Mouse (Mus musculus): ENCODE results near the gene Olfr523. TPM values are rescaled to one million over a fixed set of nuclear protein-coding genes. Genes with fewer than 3 reads are reported as not detected.

Gene Olfr523
- polyA plus RNA-seq, 1 experiment from 2014 or later: not detected

- H3K27me3 ChIP-seq (ENCODE audit: control insufficient read depth, insufficient read depth, low read length): peaks cover 50% of the 10 kb centered on the region
- WGBS: 18% methylated on average over 4 of the region's 4 CpGs
Observed at GRCm38 (mm10) chr7:140153829-140154217, 19.2 kb upstream of the Olfr523 start.

GRCm38 (mm10) chr7:140154218-140154927, 18.6 kb upstream of the Olfr523 start, which contains the start of gene Sprn:
Sprn (minus strand) TSS chr7:140154877.
- Histone ChIP-seq H3K36me3 (ENCODE audit: control insufficient read depth, insufficient read depth, low read length) (peaks cover 8% of the 10 kb centered on the region), H3K27ac (replicated peaks in 1 of 2; ENCODE audit: control insufficient read depth in 1 of 2, insufficient read depth in 1 of 2, low read depth in 2 of 2, low read length in 2 of 2) (no peak within 1 kb of the TSS), H3K9ac (ENCODE audit: low read length) (no peak within 1 kb of the TSS), H3K9me3 (ENCODE audit: control insufficient read depth, low read length) (no peaks in the 10 kb centered on the region), H3K4me2 (ENCODE audit: low read length) (peak within 1 kb of the TSS; percentile 48), H3K27me3 (ENCODE audit: control insufficient read depth, insufficient read depth, low read length) (peaks cover 55% of the 10 kb centered on the region), H3K4me3 (ENCODE audit: control insufficient read depth in 1 of 2, insufficient read depth in 1 of 2, low read depth in 1 of 2, low read length in 2 of 2) (peak within 1 kb of the TSS in 1 of 2 experiments; percentile 28; a peak in 3 of 4 replicates), H3K4me1 (ENCODE audit: control insufficient read depth in 2 of 2, insufficient read depth in 2 of 2, low read length in 2 of 2) (no peaks in the 10 kb centered on the region; a peak in 1 of 4 replicates)
- no peak for ATAC-seq (ENCODE audit: insufficient number of reproducible peaks, insufficient read depth, low FRiP score, low read depth)
- 3% methylated on average over 28 of the region's 28 CpGs for WGBS

More at GRCm38 (mm10) chr7:140153829-140154217, 19.2 kb upstream of the Olfr523 start:
- Histone ChIP-seq H3K9me3 (ENCODE audit: control insufficient read depth, low read length) (no peaks in the 10 kb centered on the region), H3K36me3 (ENCODE audit: control insufficient read depth, insufficient read depth, low read length) (peaks cover 11% of the 10 kb centered on the region), H3K4me3 (ENCODE audit: control insufficient read depth in 1 of 2, insufficient read depth in 1 of 2, low read depth in 1 of 2, low read length in 2 of 2) (peak overlapping the region in 1 of 2 experiments; percentile 28; a peak in 1 of 4 replicates), H3K27ac (replicated peaks in 1 of 2; ENCODE audit: control insufficient read depth in 1 of 2, insufficient read depth in 1 of 2, low read depth in 2 of 2, low read length in 2 of 2) (no peak overlapping the region), H3K4me2 (ENCODE audit: low read length) (peak overlapping the region; percentile 57; the same call in 1 of the 2 replicates), H3K9ac (ENCODE audit: low read length) (no peak overlapping the region), H3K4me1 (ENCODE audit: control insufficient read depth in 2 of 2, insufficient read depth in 2 of 2, low read length in 2 of 2) (no peaks in the 10 kb centered on the region; a peak in 1 of 4 replicates)
- no peak for ATAC-seq (ENCODE audit: insufficient number of reproducible peaks, insufficient read depth, low FRiP score, low read depth)

- Histone ChIP-seq H3K27ac (replicated peaks in 1 of 2; ENCODE audit: control insufficient read depth in 1 of 2, insufficient read depth in 1 of 2, low read depth in 2 of 2, low read length in 2 of 2) (no peak overlapping the region), H3K36me3 (ENCODE audit: control insufficient read depth, insufficient read depth, low read length) (no peaks in the 10 kb centered on the region), H3K9me3 (ENCODE audit: control insufficient read depth, low read length) (no peaks in the 10 kb centered on the region), H3K27me3 (ENCODE audit: control insufficient read depth, insufficient read depth, low read length) (peaks cover 22% of the 10 kb centered on the region), H3K4me1 (ENCODE audit: control insufficient read depth in 2 of 2, insufficient read depth in 2 of 2, low read length in 2 of 2) (no peaks in the 10 kb centered on the region), H3K9ac (ENCODE audit: low read length) (no peak overlapping the region), H3K4me3 (ENCODE audit: control insufficient read depth in 1 of 2, insufficient read depth in 1 of 2, low read depth in 1 of 2, low read length in 2 of 2) (no peak overlapping the region), H3K4me2 (ENCODE audit: low read length) (no peak overlapping the region)
- no peak for ATAC-seq (ENCODE audit: insufficient number of reproducible peaks, insufficient read depth, low FRiP score, low read depth)
- 69% methylated on average over 3 of the region's 3 CpGs for WGBS
Observed at GRCm38 (mm10) chr7:140160363-140160762, 12.7 kb upstream of the Olfr523 start.

GRCm38 (mm10) chr7:140164664-140165063, 8.4 kb upstream of the Olfr523 start, which contains the start of gene Olfr522:
Olfr522 (minus strand) TSS chr7:140164764.
- Histone ChIP-seq H3K27ac (replicated peaks in 1 of 2; ENCODE audit: control insufficient read depth in 1 of 2, insufficient read depth in 1 of 2, low read depth in 2 of 2, low read length in 2 of 2) (no peak within 1 kb of the TSS), H3K4me2 (ENCODE audit: low read length) (no peak within 1 kb of the TSS), H3K9me3 (ENCODE audit: control insufficient read depth, low read length) (no peaks in the 10 kb centered on the region), H3K36me3 (ENCODE audit: control insufficient read depth, insufficient read depth, low read length) (no peaks in the 10 kb centered on the region), H3K27me3 (ENCODE audit: control insufficient read depth, insufficient read depth, low read length) (no peaks in the 10 kb centered on the region), H3K9ac (ENCODE audit: low read length) (no peak within 1 kb of the TSS), H3K4me1 (ENCODE audit: control insufficient read depth in 2 of 2, insufficient read depth in 2 of 2, low read length in 2 of 2) (no peaks in the 10 kb centered on the region), H3K4me3 (ENCODE audit: control insufficient read depth in 1 of 2, insufficient read depth in 1 of 2, low read depth in 1 of 2, low read length in 2 of 2) (no peak within 1 kb of the TSS)
- no peak for ATAC-seq (ENCODE audit: insufficient number of reproducible peaks, insufficient read depth, low FRiP score, low read depth)
- WGBS: 64% methylated on average over 7 of the region's 7 CpGs

GRCm38 (mm10) chr7:140167950-140168349, 5.1 kb upstream of the Olfr523 start:
- no peaks in the 10 kb centered on the region for H3K4me1 ChIP-seq (ENCODE audit: control insufficient read depth in 2 of 2, insufficient read depth in 2 of 2, low read length in 2 of 2)
- H3K4me2 ChIP-seq (ENCODE audit: low read length): no peak overlapping the region
- H3K4me3 ChIP-seq (ENCODE audit: control insufficient read depth in 1 of 2, insufficient read depth in 1 of 2, low read depth in 1 of 2, low read length in 2 of 2): no peak overlapping the region
- no peaks in the 10 kb centered on the region for H3K36me3 ChIP-seq (ENCODE audit: control insufficient read depth, insufficient read depth, low read length)
- no peaks in the 10 kb centered on the region for H3K9me3 ChIP-seq (ENCODE audit: control insufficient read depth, low read length)
- H3K27me3 ChIP-seq (ENCODE audit: control insufficient read depth, insufficient read depth, low read length): no peaks in the 10 kb centered on the region
- WGBS: 57% methylated on average over 1 of the region's 1 CpGs
- H3K27ac ChIP-seq (replicated peaks in 1 of 2; ENCODE audit: control insufficient read depth in 1 of 2, insufficient read depth in 1 of 2, low read depth in 2 of 2, low read length in 2 of 2): no peak overlapping the region
- no peak overlapping the region for H3K9ac ChIP-seq (ENCODE audit: low read length)
- no peak for ATAC-seq (ENCODE audit: insufficient number of reproducible peaks, insufficient read depth, low FRiP score, low read depth)

GRCm38 (mm10) chr7:140169386-140169785, 3.6 kb upstream of the Olfr523 start:
- Histone ChIP-seq H3K9ac (ENCODE audit: low read length) (no peak overlapping the region), H3K4me2 (ENCODE audit: low read length) (no peak overlapping the region), H3K4me1 (ENCODE audit: control insufficient read depth in 2 of 2, insufficient read depth in 2 of 2, low read length in 2 of 2) (no peaks in the 10 kb centered on the region), H3K27me3 (ENCODE audit: control insufficient read depth, insufficient read depth, low read length) (no peaks in the 10 kb centered on the region), H3K4me3 (ENCODE audit: control insufficient read depth in 1 of 2, insufficient read depth in 1 of 2, low read depth in 1 of 2, low read length in 2 of 2) (no peak overlapping the region), H3K27ac (replicated peaks in 1 of 2; ENCODE audit: control insufficient read depth in 1 of 2, insufficient read depth in 1 of 2, low read depth in 2 of 2, low read length in 2 of 2) (no peak overlapping the region), H3K9me3 (ENCODE audit: control insufficient read depth, low read length) (no peaks in the 10 kb centered on the region), H3K36me3 (ENCODE audit: control insufficient read depth, insufficient read depth, low read length) (no peaks in the 10 kb centered on the region)
- WGBS: 69% methylated on average over 4 of the region's 4 CpGs
- ATAC-seq (ENCODE audit: insufficient number of reproducible peaks, insufficient read depth, low FRiP score, low read depth): no peak

GRCm38 (mm10) chr7:140170863-140171262, 2.2 kb upstream of the Olfr523 start:
- no peak for ATAC-seq (ENCODE audit: insufficient number of reproducible peaks, insufficient read depth, low FRiP score, low read depth)
- Histone ChIP-seq H3K4me3 (ENCODE audit: control insufficient read depth in 1 of 2, insufficient read depth in 1 of 2, low read depth in 1 of 2, low read length in 2 of 2) (no peak overlapping the region), H3K36me3 (ENCODE audit: control insufficient read depth, insufficient read depth, low read length) (no peaks in the 10 kb centered on the region), H3K4me1 (ENCODE audit: control insufficient read depth in 2 of 2, insufficient read depth in 2 of 2, low read length in 2 of 2) (no peaks in the 10 kb centered on the region), H3K9ac (ENCODE audit: low read length) (no peak overlapping the region), H3K9me3 (ENCODE audit: control insufficient read depth, low read length) (no peaks in the 10 kb centered on the region), H3K27ac (replicated peaks in 1 of 2; ENCODE audit: control insufficient read depth in 1 of 2, insufficient read depth in 1 of 2, low read depth in 2 of 2, low read length in 2 of 2) (no peak overlapping the region), H3K27me3 (ENCODE audit: control insufficient read depth, insufficient read depth, low read length) (no peaks in the 10 kb centered on the region), H3K4me2 (ENCODE audit: low read length) (no peak overlapping the region)
- 84% methylated on average over 3 of the region's 3 CpGs for WGBS

All from heart, embryonic 14.5 days (tissue).